Mouse (Mus musculus) activated CD4-positive, CD25-positive, alpha-beta regulatory T cell, adult 4 months (primary cell): ENCODE data around the gene Gast. TPM values are rescaled to one million over a fixed set of nuclear protein-coding genes. Genes with fewer than 3 reads are reported as not detected.
"Not testable (repeated sequence)": the region's sequence is repeated elsewhere in the genome, so short reads cannot be mapped to it uniquely, and the experiment has no call there.

Source experiments
- ATAC-seq: one replicate; pipeline ENCODE4 v1.8.0; 2017
- polyA plus RNA-seq, 2 experiments: library from polyadenylated mRNA; unstranded; fragments of 100-300 nt; shearing (Covaris generic); gene quantifications; one replicate each; pipeline ENCODE4 v1.2.1; 2017

Gast gene
- polyA plus RNA-seq, 2 experiments from 2014 or later, result not detected

- not testable (repeated sequence) for ATAC-seq
These were observed 13.4 kb upstream of the Gast start for GRCm38 (mm10) chr11:100320701-100321410.

GRCm38 (mm10) chr11:100321479-100322305 is 12.5 kb upstream of the Gast start:
- ATAC-seq, result not testable (repeated sequence)

GRCm38 (mm10) chr11:100322591-100323258 is 11.5 kb upstream of the Gast start:
- ATAC-seq, result no peak

- ATAC-seq, result peak; percentile 7
These were observed 10.6 kb upstream of the Gast start for GRCm38 (mm10) chr11:100323578-100323977.

GRCm38 (mm10) chr11:100325062-100325629 is 9.1 kb upstream of the Gast start:
- no peak for ATAC-seq

GRCm38 (mm10) chr11:100327316-100327715 is 6.9 kb upstream of the Gast start:
- ATAC-seq, result no peak

- no peak for ATAC-seq
These were observed 6.4 kb upstream of the Gast start for GRCm38 (mm10) chr11:100327761-100328160.

- ATAC-seq, result no peak
These were observed 4.0 kb upstream of the Gast start for GRCm38 (mm10) chr11:100330235-100330634.

GRCm38 (mm10) chr11:100330816-100331375 is 3.3 kb upstream of the Gast start:
- not testable (repeated sequence) for ATAC-seq

GRCm38 (mm10) chr11:100332766-100333515 is 1.3 kb upstream of the Gast start:
- ATAC-seq, result no peak

GRCm38 (mm10) chr11:100335731-100336130 is 1.5 kb downstream of the Gast start:
- no peak for ATAC-seq

GRCm38 (mm10) chr11:100344269-100344668 is 10.1 kb downstream of the Gast start:
- no peak for ATAC-seq

GRCm38 (mm10) chr11:100352076-100352857 is 18.1 kb downstream of the Gast start:
- ATAC-seq, result no peak

GRCm38 (mm10) chr11:100355151-100355951 is 21.1 kb downstream of the Gast start:
- peak; percentile 73 for ATAC-seq

- peak; percentile 50 for ATAC-seq
These were observed 22.0 kb downstream of the Gast start, which contains the start of gene Hap1 for GRCm38 (mm10) chr11:100355972-100356818. Gene Hap1, minus strand, starts transcription at chr11:100356128.

- ATAC-seq, result no peak
These were observed 22.6 kb downstream of the Gast start for GRCm38 (mm10) chr11:100356819-100357211.

- ATAC-seq, result no peak
These were observed 23.2 kb downstream of the Gast start for GRCm38 (mm10) chr11:100357408-100357807.

GRCm38 (mm10) chr11:100360175-100360574 is 26.0 kb downstream of the Gast start:
- no peak for ATAC-seq

GRCm38 (mm10) chr11:100361059-100361458 is 26.9 kb downstream of the Gast start:
- ATAC-seq, result not testable (repeated sequence)
